18 mouse cellular contexts compared by ENCODE assay signal in genomic region chr9:40374533-40374971, GRCm38 (mm10).
DNase-seq lines count a peak whose midpoint lies in the region; ATAC-seq lines count a peak whose summit lies in the region.
"Had no signal": no experiment of that assay in that cellular context is flagged by ENCODE, and none has a peak within 500 bp of the region (broad histone marks: within the 10 kb centered on the region; RNA-seq: fewer than 3 reads in every experiment).

No protein-coding gene starts in this region.

- peak; percentile 53 to 61 for DNase-seq in cerebellum, adult 18-20 months
- no peak for DNase-seq in cerebellum, postnatal 4 days (ENCODE audit: low spot score in 2 of 2)
- DNase-seq in lung, postnatal 36 days = no peak
- peak; percentile 41 to 56 for DNase-seq in cerebellum, postnatal 36 days
- DNase-seq in layer of hippocampus, adult 9-11 months = no peak
- DNase-seq: gastrocnemius, postnatal 36 days; heart, postnatal 10 days; lung, postnatal 14 days; right cerebral cortex, postnatal 14 days had no signal

- H3K9ac ChIP-seq in lung, embryonic 16.5 days (ENCODE audit: low read length) = no peak overlapping the region
- peak overlapping the region; percentile 18; the same call in 1 of the 2 replicates for H3K9ac ChIP-seq in midbrain, embryonic 16.5 days (ENCODE audit: low read depth, low read length)
- H3K9ac ChIP-seq: kidney, embryonic 15.5 days; limb, embryonic 12.5 days; liver, embryonic 15.5 days; stomach, embryonic 15.5 days had no signal

- 64% methylated on average over 5 of the region's 6 CpGs for WGBS in lung, embryonic 16.5 days
- 68% methylated on average over 6 of the region's 6 CpGs for WGBS in midbrain, embryonic 16.5 days

- H3K27ac ChIP-seq in lung, embryonic 16.5 days (ENCODE audit: low read length) = no peak overlapping the region
- no peak overlapping the region for H3K27ac ChIP-seq in midbrain, embryonic 16.5 days (ENCODE audit: low read length)
- H3K27ac ChIP-seq: heart, embryonic 10.5 days; kidney, embryonic 15.5 days; limb, embryonic 12.5 days; liver, embryonic 15.5 days; stomach, embryonic 15.5 days had no signal

- H3K4me2 ChIP-seq in lung, embryonic 16.5 days (ENCODE audit: low read depth, low read length) = no peak overlapping the region
- peak overlapping the region; percentile 38 for H3K4me2 ChIP-seq in midbrain, embryonic 16.5 days (ENCODE audit: low read length)
- H3K4me2 ChIP-seq: kidney, embryonic 15.5 days; limb, embryonic 12.5 days; liver, embryonic 15.5 days; stomach, embryonic 15.5 days had no signal

- no peaks in the 10 kb centered on the region for H3K9me3 ChIP-seq in lung, embryonic 16.5 days (ENCODE audit: control insufficient read depth, low read length)
- H3K9me3 ChIP-seq in midbrain, embryonic 16.5 days (replicated peaks; ENCODE audit: control insufficient read depth, low read length, poor library complexity, severe bottlenecking) = no peaks in the 10 kb centered on the region
- H3K9me3 ChIP-seq: heart, embryonic 10.5 days; kidney, embryonic 15.5 days; limb, embryonic 12.5 days; liver, embryonic 15.5 days; stomach, embryonic 15.5 days had no signal

- peak; percentile 15; the same call in 1 of the 2 replicates for ATAC-seq in lung, embryonic 16.5 days (ENCODE audit: low read depth)
- no peak for ATAC-seq in midbrain, embryonic 16.5 days
- ATAC-seq in monocyte, adult 5-6 weeks (replicated peaks; ENCODE audit: insufficient number of reproducible peaks, low FRiP score, low TSS enrichment, poor library complexity, severe bottlenecking) = no peak

- H3K27me3 ChIP-seq in lung, embryonic 16.5 days (ENCODE audit: control insufficient read depth, insufficient read depth, low read depth, low read length) = no peaks in the 10 kb centered on the region
- no peaks in the 10 kb centered on the region for H3K27me3 ChIP-seq in midbrain, embryonic 16.5 days (ENCODE audit: control insufficient read depth, insufficient read depth, low read depth, low read length)
- H3K27me3 ChIP-seq: CH12.LX; kidney, embryonic 15.5 days; liver, embryonic 15.5 days; stomach, embryonic 15.5 days had no signal

- H3K36me3 ChIP-seq in lung, embryonic 16.5 days (ENCODE audit: control insufficient read depth, insufficient read depth, low read length) = no peaks in the 10 kb centered on the region
- H3K36me3 ChIP-seq in midbrain, embryonic 16.5 days (ENCODE audit: control insufficient read depth, insufficient read depth, low read length) = no peaks in the 10 kb centered on the region
- H3K36me3 ChIP-seq: heart, embryonic 10.5 days; kidney, embryonic 15.5 days; limb, embryonic 12.5 days; liver, embryonic 15.5 days; stomach, embryonic 15.5 days had no signal

- H3K4me1 ChIP-seq in lung, embryonic 16.5 days (replicated peaks; ENCODE audit: control insufficient read depth, insufficient read depth, low read length) = peaks cover 6% of the 10 kb centered on the region
- peaks cover 30% of the 10 kb centered on the region for H3K4me1 ChIP-seq in midbrain, embryonic 16.5 days (ENCODE audit: control insufficient read depth, insufficient read depth, low read length)
- H3K4me1 ChIP-seq: liver, embryonic 15.5 days had no signal

- no peak overlapping the region for H3K4me3 ChIP-seq in lung, embryonic 16.5 days (ENCODE audit: low read length)
- H3K4me3 ChIP-seq in midbrain, embryonic 16.5 days (ENCODE audit: low read depth, low read length) = no peak overlapping the region
- H3K4me3 ChIP-seq: heart, embryonic 10.5 days; kidney, embryonic 15.5 days; limb, embryonic 12.5 days; liver, embryonic 15.5 days; stomach, embryonic 15.5 days had no signal

Comparison
In these comparisons a context has a peak if more than half of its experiments do, and no peak if none do; other contexts are left out.
1. DNase-seq: peak in cerebellum, adult 18-20 months (2 of 2) and cerebellum, postnatal 36 days (2 of 2); none in cerebellum, postnatal 4 days (0 of 2), lung, postnatal 36 days (single experiment) and layer of hippocampus, adult 9-11 months (single experiment).